15 mouse cellular contexts compared by ENCODE assay signal in genomic region chr17:15248417-15248791, GRCm38 (mm10).
DNase-seq lines count a peak whose midpoint lies in the region; ATAC-seq and TF ChIP-seq lines count a peak whose summit lies in the region.
"Had no signal": no experiment of that assay in that cellular context is flagged by ENCODE, and none has a peak within 500 bp of the region (broad histone marks: within the 10 kb centered on the region; RNA-seq: fewer than 3 reads in every experiment).

No protein-coding gene starts in this region.

- no peak overlapping the region for H3K4me3 ChIP-seq in forebrain, embryonic 11.5 days (ENCODE audit: low read depth, low read length)
- no peak overlapping the region for H3K4me3 ChIP-seq in forebrain, postnatal 0 days (ENCODE audit: low read depth, low read length)
- H3K4me3 ChIP-seq in limb, embryonic 13.5 days = no peak overlapping the region
- no peak overlapping the region for H3K4me3 ChIP-seq in gastrocnemius, adult 2 months
- H3K4me3 ChIP-seq: left cerebral cortex, adult 2 months; stomach, embryonic 15.5 days had no signal

- TF ChIP-seq CTCF in forebrain, postnatal 0 days (IDR thresholded peaks at IDR 0.05; ENCODE audit: low read depth) = no peak
- TF ChIP-seq CTCF in gastrocnemius, adult 2 months (IDR thresholded peaks at IDR 0.05) = no peak

- WGBS in forebrain, embryonic 11.5 days = 5% methylated on average over 4 of the region's 4 CpGs
- WGBS in forebrain, postnatal 0 days = 22% methylated on average over 4 of the region's 4 CpGs
- 15% methylated on average over 4 of the region's 4 CpGs for WGBS in limb, embryonic 13.5 days

- H3K9me3 ChIP-seq in forebrain, embryonic 11.5 days (ENCODE audit: control insufficient read depth, low read length) = no peaks in the 10 kb centered on the region
- no peaks in the 10 kb centered on the region for H3K9me3 ChIP-seq in forebrain, postnatal 0 days (ENCODE audit: low read length)
- no peaks in the 10 kb centered on the region for H3K9me3 ChIP-seq in limb, embryonic 13.5 days
- H3K9me3 ChIP-seq: stomach, embryonic 15.5 days had no signal

- no peak for ATAC-seq in forebrain, embryonic 11.5 days (replicated peaks; ENCODE audit: low FRiP score)
- no peak for ATAC-seq in forebrain, postnatal 0 days
- ATAC-seq in limb, embryonic 13.5 days (ENCODE audit: low FRiP score, low read depth) = peak; percentile 69

- no peaks in the 10 kb centered on the region for H3K27me3 ChIP-seq in forebrain, embryonic 11.5 days (ENCODE audit: control insufficient read depth, insufficient read depth, low read length)
- no peaks in the 10 kb centered on the region for H3K27me3 ChIP-seq in forebrain, postnatal 0 days (ENCODE audit: insufficient read depth, low read length)
- H3K27me3 ChIP-seq in limb, embryonic 13.5 days = no peaks in the 10 kb centered on the region; the same call in 1 of the 2 replicates
- H3K27me3 ChIP-seq: stomach, embryonic 15.5 days had no signal

- H3K4me2 ChIP-seq in forebrain, embryonic 11.5 days (ENCODE audit: low read depth, low read length, severe bottlenecking) = no peak overlapping the region
- H3K4me2 ChIP-seq in forebrain, postnatal 0 days (ENCODE audit: low read depth) = no peak overlapping the region
- H3K4me2 ChIP-seq in limb, embryonic 13.5 days (replicated peaks) = no peak overlapping the region
- H3K4me2 ChIP-seq: stomach, embryonic 15.5 days had no signal

- no peak overlapping the region for H3K9ac ChIP-seq in forebrain, embryonic 11.5 days (ENCODE audit: low read length)
- H3K9ac ChIP-seq in forebrain, postnatal 0 days = no peak overlapping the region
- no peak overlapping the region for H3K9ac ChIP-seq in limb, embryonic 13.5 days
- H3K9ac ChIP-seq: liver, embryonic 14.5 days; stomach, embryonic 15.5 days had no signal

- peaks cover 5% of the 10 kb centered on the region; the same call in 1 of the 2 replicates for H3K4me1 ChIP-seq in forebrain, embryonic 11.5 days (replicated peaks; ENCODE audit: control insufficient read depth, insufficient read depth, low read length)
- H3K4me1 ChIP-seq in forebrain, postnatal 0 days (ENCODE audit: insufficient read depth) = peaks cover 5% of the 10 kb centered on the region; the same call in 1 of the 2 replicates
- H3K4me1 ChIP-seq in limb, embryonic 13.5 days = peaks cover 6% of the 10 kb centered on the region

- no peak for DNase-seq in forebrain, embryonic 11.5 days (ENCODE audit: low spot score)
- no peak for DNase-seq in forebrain, postnatal 0 days
- DNase-seq in urinary bladder, adult 2 months (ENCODE audit: low spot score) = peak; percentile 9
- no peak for DNase-seq in urinary bladder, postnatal 36 days (ENCODE audit: low spot score in 2 of 2)
- no peak for DNase-seq in gastrocnemius, adult 2 months
- DNase-seq in B cell, adult 2 months = no peak
- DNase-seq in cerebellum, postnatal 10 days = no peak
- DNase-seq: gastrocnemius, postnatal 25 days; heart, postnatal 36 days; kidney, postnatal 25 days; lung, postnatal 4 days had no signal

- peak overlapping the region; percentile 87 for H3K27ac ChIP-seq in forebrain, embryonic 11.5 days (ENCODE audit: low read depth, low read length)
- no peak overlapping the region for H3K27ac ChIP-seq in forebrain, postnatal 0 days (ENCODE audit: low read depth, low read length)
- H3K27ac ChIP-seq in limb, embryonic 13.5 days = no peak overlapping the region
- H3K27ac ChIP-seq in gastrocnemius, adult 2 months = no peak overlapping the region
- H3K27ac ChIP-seq: left cerebral cortex, adult 2 months; liver, embryonic 14.5 days; stomach, embryonic 15.5 days had no signal

- intact Hi-C loops in gastrocnemius, adult 2 months (cut with DNase I) = no loop called here

- no peaks in the 10 kb centered on the region for H3K36me3 ChIP-seq in forebrain, embryonic 11.5 days (ENCODE audit: control insufficient read depth, insufficient read depth, low read length)
- no peaks in the 10 kb centered on the region for H3K36me3 ChIP-seq in forebrain, postnatal 0 days (ENCODE audit: insufficient read depth)
- no peaks in the 10 kb centered on the region for H3K36me3 ChIP-seq in limb, embryonic 13.5 days
- H3K36me3 ChIP-seq: stomach, embryonic 15.5 days had no signal
